Mouse (Mus musculus) cerebellum, adult 9-10 months (tissue): ENCODE results near the gene Lcn8.
"Not testable (repeated sequence)": the region's sequence is repeated elsewhere in the genome, so short reads cannot be mapped to it uniquely, and the experiment has no call there.

Experiments
- DNase-seq: peaks from one replicate; pipeline ENCODE4 v3.0.0; 2022

Gene Lcn8

GRCm38 (mm10) chr2:25676486-25676885 lies 23.6 kb downstream of the Lcn8 start, which contains the start of gene Lcn6:
Gene Lcn6, plus strand, starts transcription at chr2:25676786.
- no peak for DNase-seq

GRCm38 (mm10) chr2:25679559-25679958 lies 26.6 kb downstream of the Lcn8 start:
- DNase-seq: no peak

- DNase-seq: no peak
These were observed 29.5 kb downstream of the Lcn8 start, which contains the start of gene Lcn10 for GRCm38 (mm10) chr2:25682426-25682825. Gene Lcn10, plus strand, starts transcription at chr2:25682726.

GRCm38 (mm10) chr2:25686941-25687340 lies 34.0 kb downstream of the Lcn8 start:
- no peak for DNase-seq

- DNase-seq: peak; percentile 61
These were observed 41.7 kb downstream of the Lcn8 start for GRCm38 (mm10) chr2:25694605-25695004.

GRCm38 (mm10) chr2:25696951-25697350 lies 44.0 kb downstream of the Lcn8 start:
- no peak for DNase-seq

- DNase-seq: no peak
These were observed 45.8 kb downstream of the Lcn8 start for GRCm38 (mm10) chr2:25698696-25699095.

GRCm38 (mm10) chr2:25699743-25700142 lies 46.8 kb downstream of the Lcn8 start, which contains the start of gene Obp2a:
Gene Obp2a, plus strand, starts transcription at chr2:25700043.
- not testable (repeated sequence) for DNase-seq

GRCm38 (mm10) chr2:25701001-25701400 lies 48.1 kb downstream of the Lcn8 start:
- no peak for DNase-seq

- DNase-seq: no peak
These were observed 50.8 kb downstream of the Lcn8 start for GRCm38 (mm10) chr2:25703706-25704105.
